Mouse (Mus musculus) lung, adult 2 months (tissue): Measurements from ENCODE around the gene Pth2. TPM values are rescaled to one million over a fixed set of nuclear protein-coding genes. Genes with fewer than 3 reads are reported as not detected.
"Not testable (repeated sequence)": the region's sequence is repeated elsewhere in the genome, so short reads cannot be mapped to it uniquely, and the experiment has no call there.

ENCODE experiments used
- DNase-seq: peaks from one replicate; pipeline ENCODE4 v3.0.0; 2022
- H3K4me1 ChIP-seq: fragments of 200-500 bp; 2 replicates; pipeline ENCODE4 v1.6.1; 2011; ENCODE audit warnings: low read length; ENCODE audit not compliant: control insufficient read depth, insufficient read depth
- H3K4me3 ChIP-seq: fragments of 200-500 bp; replicated peaks from 2 replicates; pipeline ENCODE3; 2011; ENCODE audit warnings: low read depth, mild to moderate bottlenecking, control low read depth, low read length; ENCODE audit errors: extremely low read depth
- CTCF ChIP-seq: fragments of 200-500 bp; IDR thresholded peaks from 2 replicates; pipeline ENCODE4 v1.5.1; 2011; ENCODE audit warnings: mild to moderate bottlenecking, low read length, control low read depth; ENCODE audit not compliant: insufficient read depth
- POLR2A ChIP-seq: fragments of 200-500 bp; IDR thresholded peaks from 2 replicates; pipeline ENCODE4 v1.6.1; 2011; ENCODE audit warnings: low read depth, mild to moderate bottlenecking, control low read depth, low read length, borderline replicate concordance; ENCODE audit errors: extremely low read depth
- WGBS: fragments of 180-500 bp; shearing (Covaris S2); methylation state at CpG from one replicate; pipeline ENCODE4 v1.1.7; 2018; 5-methylcytosine and 5-hydroxymethylcytosine counted together
- polyA plus RNA-seq: library from polyadenylated mRNA; depleted of rRNA; stranded (reverse); fragments of >200 nt; gene quantifications from 2 replicates; pipeline ENCODE4 v1.2.3, GENCODE M21; 2012

Gene Pth2
- polyA plus RNA-seq, 1 experiment, result not detected

DNA sequence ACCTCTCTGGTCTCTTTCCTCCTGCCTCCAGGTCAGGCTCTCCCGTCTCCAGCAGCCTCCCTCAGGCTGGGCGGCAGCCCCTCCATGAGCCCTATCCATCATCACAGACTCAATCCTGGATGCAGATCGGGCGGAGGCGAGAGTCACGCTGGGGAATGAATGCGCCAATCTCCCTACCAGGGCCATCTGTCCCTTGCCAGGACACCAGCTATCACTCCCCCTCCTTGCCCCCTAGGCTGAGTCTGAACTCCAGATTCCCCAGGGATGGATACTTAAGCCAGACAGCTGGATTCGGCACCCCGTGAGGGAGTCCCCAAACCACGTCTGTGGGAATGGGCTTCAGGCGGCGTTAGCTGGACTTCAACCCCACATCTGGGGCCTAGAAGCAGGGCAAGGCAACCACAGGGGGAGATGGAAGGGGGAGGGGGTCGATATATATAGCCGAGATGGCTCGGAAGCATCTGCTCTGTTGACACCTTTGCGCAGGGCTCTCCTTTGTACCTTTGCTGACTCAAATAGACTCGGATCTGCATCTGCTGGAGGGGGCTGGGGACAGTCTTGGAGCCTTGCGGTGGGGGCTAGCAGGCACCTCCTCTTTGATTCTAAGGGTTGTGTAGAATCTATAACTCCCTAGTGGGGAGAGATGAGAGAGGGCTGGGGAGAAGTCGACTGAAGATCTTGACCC lies 12.9 kb upstream of the Pth2 start:
- TF ChIP-seq POLR2A (no peak), CTCF (no peak)
- Histone ChIP-seq H3K4me1 (0 out of 2 replicates have a peak, but pooled peaks cover 2% of the 10 kb centered on the region), H3K4me3 (no peak overlapping the region)
- no peak for DNase-seq
- 8% methylated on average over 19 of the region's 19 CpGs for WGBS

DNA sequence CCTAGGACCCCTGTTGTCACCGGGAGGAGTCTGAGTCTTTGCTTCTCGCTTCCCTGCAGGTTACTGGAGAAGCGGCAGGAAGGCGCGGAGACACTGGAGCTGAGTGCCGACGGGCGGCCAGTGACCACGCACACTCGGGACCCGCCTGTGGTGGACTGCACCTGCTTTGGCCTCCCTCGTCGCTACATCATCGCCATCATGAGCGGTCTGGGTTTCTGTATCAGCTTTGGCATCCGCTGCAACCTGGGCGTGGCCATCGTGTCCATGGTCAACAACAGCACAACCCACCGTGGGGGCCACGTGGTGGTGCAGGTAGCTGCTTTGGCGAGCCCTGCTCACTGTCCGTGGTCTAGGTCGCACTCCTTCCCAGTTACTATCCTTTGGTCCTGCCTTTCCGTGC lies 12.1 kb upstream of the Pth2 start:
- Histone ChIP-seq H3K4me1 (0 out of 2 replicates have a peak, but pooled peaks cover 2% of the 10 kb centered on the region), H3K4me3 (no peak overlapping the region)
- DNase-seq, result no peak
- no peak for TF ChIP-seq CTCF
- TF ChIP-seq POLR2A, result no peak
- WGBS, result 6% methylated on average over 24 of the region's 24 CpGs

DNA sequence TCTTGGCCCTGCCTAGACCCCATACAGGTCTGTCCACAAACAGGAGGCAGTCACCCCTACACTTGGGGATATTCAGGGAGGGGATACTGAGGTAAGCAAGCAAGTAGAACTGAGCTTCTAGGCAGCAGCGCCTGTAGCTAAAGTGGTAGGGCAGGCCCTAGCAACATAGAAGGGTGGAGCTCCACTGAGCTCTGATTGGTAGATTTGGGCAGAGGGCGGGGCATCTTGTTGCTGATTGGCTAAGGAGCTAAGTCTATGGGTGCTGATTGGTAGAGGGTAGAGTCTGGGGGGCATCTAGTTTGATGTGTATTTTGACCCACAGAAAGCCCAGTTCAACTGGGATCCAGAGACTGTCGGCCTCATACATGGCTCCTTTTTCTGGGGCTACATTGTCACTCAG lies 11.3 kb upstream of the Pth2 start:
- 84% methylated on average over 3 of the region's 3 CpGs for WGBS
- no peak overlapping the region for H3K4me3 ChIP-seq
- no peak for DNase-seq
- TF ChIP-seq POLR2A, result no peak
- no peak for TF ChIP-seq CTCF
- H3K4me1 ChIP-seq, result 0 out of 2 replicates have a peak, but pooled peaks cover 2% of the 10 kb centered on the region

DNA sequence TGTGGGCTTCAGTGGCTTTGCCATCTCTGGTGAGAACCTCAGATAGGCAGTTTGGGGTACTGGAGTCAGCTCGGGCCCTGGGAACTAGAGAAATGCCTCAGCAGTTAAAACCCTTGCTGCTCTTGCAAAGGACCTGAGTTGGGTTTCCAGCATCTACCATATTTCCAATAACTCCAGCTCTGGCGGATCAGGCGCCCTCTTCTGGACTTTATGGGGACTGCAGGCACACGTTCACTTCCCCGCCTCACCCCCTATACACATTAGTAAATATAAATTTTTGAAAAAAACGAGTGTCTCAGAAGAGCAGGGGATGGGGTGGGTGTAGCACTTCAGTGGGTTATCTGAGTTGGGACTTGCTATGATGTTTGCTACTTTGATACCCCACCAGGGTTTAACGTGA lies 7.8 kb upstream of the Pth2 start:
- Histone ChIP-seq H3K4me3 (no peak overlapping the region), H3K4me1 (0 out of 2 replicates have a peak, but pooled peaks cover 2% of the 10 kb centered on the region)
- DNase-seq, result no peak
- 59% methylated on average over 7 of the region's 7 CpGs for WGBS
- TF ChIP-seq CTCF (peak; percentile 21; the same call in 1 of the 2 replicates), POLR2A (no peak)

DNA sequence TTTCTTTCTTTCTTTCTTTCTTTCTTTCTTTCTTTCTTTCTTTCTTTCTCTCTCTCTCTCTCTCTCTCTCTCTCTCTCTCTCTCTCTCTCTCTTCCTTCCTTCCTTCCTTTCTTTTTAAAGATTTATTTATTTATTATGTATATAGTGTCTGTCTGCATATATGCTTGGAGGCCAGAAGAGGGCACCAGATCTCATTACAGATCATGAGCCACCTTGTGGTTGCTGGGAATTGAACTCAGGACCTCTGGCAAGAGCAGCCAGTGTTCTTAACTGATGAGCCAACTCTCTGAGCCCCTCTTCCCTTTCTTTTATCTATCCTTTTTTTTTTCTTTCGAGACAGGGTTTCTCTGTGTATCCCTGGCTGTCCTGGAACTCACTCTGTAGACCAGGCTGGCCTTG lies 7.0 kb upstream of the Pth2 start:
- DNase-seq, H3K4me1 ChIP-seq, H3K4me3 ChIP-seq: not testable (repeated sequence)
- 57% methylated on average over 1 of the region's 1 CpGs for WGBS

DNA sequence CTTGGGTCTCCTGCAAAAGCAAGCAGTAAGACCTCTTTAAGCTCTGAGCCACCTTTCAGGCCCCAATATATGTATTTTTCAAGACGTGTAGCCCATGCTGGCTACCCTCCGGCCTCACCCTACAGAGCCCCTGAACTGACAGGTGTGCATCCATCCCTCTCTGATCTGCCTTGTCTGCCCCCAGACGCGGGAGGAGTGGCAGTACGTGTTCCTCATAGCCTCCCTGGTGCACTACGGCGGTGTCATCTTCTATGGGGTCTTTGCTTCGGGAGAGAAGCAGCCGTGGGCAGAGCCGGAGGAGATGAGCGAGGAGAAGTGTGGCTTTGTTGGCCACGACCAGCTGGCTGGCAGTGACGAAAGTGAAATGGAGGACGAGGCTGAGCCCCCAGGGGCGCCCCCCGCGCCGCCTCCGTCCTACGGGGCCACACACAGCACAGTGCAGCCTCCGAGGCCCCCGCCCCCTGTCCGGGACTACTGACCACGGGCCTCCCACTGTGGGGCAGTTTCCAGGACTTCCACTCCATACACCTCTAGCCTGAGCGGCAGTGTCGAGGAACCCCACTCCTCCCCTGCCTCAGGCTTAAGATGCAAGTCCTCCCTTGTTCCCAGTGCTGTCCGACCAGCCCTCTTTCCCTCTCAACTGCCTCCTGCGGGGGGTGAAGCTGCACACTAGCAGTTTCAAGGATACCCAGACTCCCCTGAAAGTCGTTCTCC lies 6.1 kb upstream of the Pth2 start:
- WGBS, result 7% methylated on average over 29 of the region's 29 CpGs
- Histone ChIP-seq H3K4me1 (no peaks in the 10 kb centered on the region), H3K4me3 (no peak overlapping the region)
- TF ChIP-seq CTCF (no peak), POLR2A (no peak)
- no peak for DNase-seq

DNA sequence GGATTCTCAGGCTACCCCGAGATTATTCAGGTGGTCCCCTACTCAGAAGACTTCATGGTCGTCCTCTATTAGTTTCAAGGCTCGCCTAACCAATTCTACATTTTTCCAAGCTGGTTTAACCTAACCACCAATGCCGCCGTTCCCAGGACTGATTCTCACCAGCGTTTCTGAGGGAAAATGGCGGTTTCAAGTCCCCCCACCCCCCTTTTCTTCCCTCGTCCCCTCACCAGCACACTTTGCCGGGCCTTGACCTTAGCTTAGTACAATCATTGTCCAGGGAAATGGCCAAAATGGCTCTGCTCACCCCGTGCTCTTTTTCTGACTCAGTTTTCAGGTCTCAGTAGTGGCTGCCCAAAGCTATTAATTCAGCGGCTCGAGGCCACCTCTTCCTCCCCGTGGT lies 5.4 kb upstream of the Pth2 start:
- no peak overlapping the region for H3K4me3 ChIP-seq
- no peaks in the 10 kb centered on the region for H3K4me1 ChIP-seq
- 6% methylated on average over 13 of the region's 13 CpGs for WGBS
- no peak for TF ChIP-seq CTCF
- TF ChIP-seq POLR2A, result no peak
- no peak for DNase-seq

DNA sequence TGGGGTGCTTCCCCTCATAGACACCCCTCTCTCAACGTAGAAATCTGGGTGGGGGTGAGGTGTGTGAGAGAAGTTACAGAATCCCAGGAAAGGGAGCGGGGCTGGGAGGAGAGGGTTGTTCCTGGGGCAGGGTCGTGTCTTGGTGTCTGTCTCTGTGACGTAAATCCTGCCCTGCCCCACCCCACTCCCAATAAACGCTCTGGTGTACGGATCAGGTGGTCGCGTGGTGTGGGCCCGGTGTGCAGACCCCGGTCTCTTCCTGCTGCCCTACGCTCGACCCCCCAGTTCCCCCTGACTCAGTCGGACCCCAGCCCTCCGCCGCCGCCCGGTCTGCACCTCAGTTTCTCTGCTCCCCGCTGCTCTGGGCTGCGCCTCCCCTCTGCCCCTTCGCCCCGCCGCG lies 4.9 kb upstream of the Pth2 start:
- H3K4me3 ChIP-seq, result no peak overlapping the region

DNA sequence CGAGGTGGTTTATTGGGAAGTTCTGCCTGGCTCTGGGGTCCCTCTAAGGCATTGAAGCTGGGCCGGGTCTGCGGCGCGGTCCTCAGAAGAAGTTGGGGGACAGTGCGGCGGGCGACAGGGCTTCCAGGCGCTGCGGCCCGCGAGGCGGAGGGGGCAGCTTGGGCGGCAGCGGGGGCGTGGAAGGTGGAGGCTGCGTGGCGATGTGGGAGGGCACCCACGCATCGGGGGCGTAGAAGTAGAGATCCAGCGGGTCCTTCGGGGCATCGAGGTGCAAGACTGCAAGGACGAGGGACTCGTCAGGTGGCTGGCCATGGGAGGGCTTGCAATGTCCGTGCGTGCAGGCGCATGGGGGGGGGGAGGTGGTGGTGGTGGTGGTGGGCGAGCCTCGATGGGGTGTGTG lies 4.4 kb upstream of the Pth2 start:
- TF ChIP-seq POLR2A, result no peak
- TF ChIP-seq CTCF, result no peak
- WGBS, result 3% methylated on average over 30 of the region's 31 CpGs
- no peak overlapping the region for H3K4me3 ChIP-seq
- H3K4me1 ChIP-seq, result no peaks in the 10 kb centered on the region
- DNase-seq, result no peak

More for the DNA sequence above, 4.9 kb upstream of the Pth2 start:
- TF ChIP-seq CTCF, result no peak
- TF ChIP-seq POLR2A, result no peak
- no peaks in the 10 kb centered on the region for H3K4me1 ChIP-seq
- DNase-seq, result no peak
- 3% methylated on average over 23 of the region's 23 CpGs for WGBS

DNA sequence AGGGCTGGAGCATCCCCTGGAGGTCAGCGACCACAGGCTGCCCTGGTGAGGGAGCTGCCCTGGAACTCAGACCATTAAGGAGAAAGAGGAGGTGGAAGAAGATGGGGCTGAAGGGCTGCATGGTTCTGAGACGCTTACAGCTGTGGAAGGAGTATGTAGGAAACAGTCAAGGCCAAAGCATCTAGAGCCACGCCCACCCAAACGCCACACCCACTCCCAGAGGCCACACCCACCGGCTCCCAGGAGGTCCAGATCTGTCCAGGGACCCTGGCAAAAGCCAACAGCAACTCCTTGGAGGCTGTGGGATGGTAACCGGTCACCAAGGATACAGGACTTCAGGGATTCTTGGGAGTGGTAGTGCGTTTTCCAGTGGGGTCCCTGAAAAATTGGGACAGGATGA lies 2.2 kb upstream of the Pth2 start:
- DNase-seq, result no peak
- Histone ChIP-seq H3K4me3 (no peak overlapping the region), H3K4me1 (no peaks in the 10 kb centered on the region; the same call in 1 of the 2 replicates)
- WGBS, result 25% methylated on average over 7 of the region's 7 CpGs
- TF ChIP-seq CTCF (no peak), POLR2A (no peak)

DNA sequence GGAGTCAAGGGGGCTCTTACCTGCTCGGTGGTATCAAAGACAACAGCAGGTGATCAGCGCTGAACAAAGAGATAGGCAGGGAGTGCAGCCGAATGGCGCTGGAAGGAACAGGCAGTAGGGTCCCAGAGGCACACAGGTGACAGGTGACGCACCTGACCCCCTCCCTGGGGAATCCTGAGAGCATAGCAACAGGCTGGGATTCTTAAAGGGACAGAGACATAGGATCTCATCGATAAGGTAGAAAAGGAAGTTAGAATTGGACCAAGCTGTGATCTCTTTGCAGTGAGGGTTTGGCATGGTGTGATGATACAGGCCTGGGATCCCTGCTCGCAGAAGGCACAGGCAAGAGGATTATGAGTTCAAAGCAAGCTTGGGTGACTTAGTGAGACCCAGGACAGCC lies 1.3 kb upstream of the Pth2 start, which contains the start of gene Gfy:
Gene Gfy, minus strand, starts transcription at position 101 of the 400 bp plus-strand sequence.
- no peaks in the 10 kb centered on the region; the same call in 1 of the 2 replicates for H3K4me1 ChIP-seq
- no peak for TF ChIP-seq CTCF
- no peak for TF ChIP-seq POLR2A
- DNase-seq, result no peak
- H3K4me3 ChIP-seq, result no peak within 1 kb of the TSS
- 28% methylated on average over 7 of the region's 7 CpGs for WGBS
